Mouse (Mus musculus): ENCODE measurements around the gene Dlg4. TPM values are rescaled to one million over a fixed set of nuclear protein-coding genes. Genes with fewer than 3 reads are reported as not detected.

Gene Dlg4
- polyA plus RNA-seq, 1 experiment from 2014 or later = 24.9 TPM

MicroRNAs within 50 kb of the gene (microRNA counts, 519-probe panel; counts per million panel counts)
- microRNA mmu-miR-324-3p (not detected), microRNA mmu-miR-324-5p (3,781 counts per million, percentile 40 among the panel's probes with 10 or more counts)

Small RNAs within 50 kb of the gene (microRNA-seq; reads per million reads assigned to microRNA genes)
- gene Gm44349 = not detected
- gene Mir324 = 4,920 reads per million, percentile 89 among the genes with 10 or more reads in this experiment

Other genes starting within 250 kb of the Dlg4 start
- gene Chrnb1, start 221.0 kb upstream of the Dlg4 start, polyA plus RNA-seq (2016; fragmentation: Nextera tagmentation; extraction: Ambion mirVana) = 1.2 and 1.8 TPM in 2 replicates
- gene Fgf11, start 215.1 kb upstream of the Dlg4 start, polyA plus RNA-seq (2016; fragmentation: Nextera tagmentation; extraction: Ambion mirVana) = 2.6 and 3.2 TPM in 2 replicates
- 0.76 and 1.3 TPM in 2 replicates for gene Tmem102, start 211.3 kb upstream of the Dlg4 start, polyA plus RNA-seq (2016; fragmentation: Nextera tagmentation; extraction: Ambion mirVana)
- gene Gm39566, start 201.6 kb upstream of the Dlg4 start, polyA plus RNA-seq (2016; fragmentation: Nextera tagmentation; extraction: Ambion mirVana) = not detected in 2 replicates
- not detected in 2 replicates for gene Spem2, start 198.5 kb upstream of the Dlg4 start, polyA plus RNA-seq (2016; fragmentation: Nextera tagmentation; extraction: Ambion mirVana)
- 0.24 and 0.26 TPM in 2 replicates for gene Spem1, start 194.8 kb upstream of the Dlg4 start, polyA plus RNA-seq (2016; fragmentation: Nextera tagmentation; extraction: Ambion mirVana)
- 13.3 and 14.0 TPM in 2 replicates for gene Nlgn2, start 179.2 kb upstream of the Dlg4 start, polyA plus RNA-seq (2016; fragmentation: Nextera tagmentation; extraction: Ambion mirVana)
- 285 and 294 TPM in 2 replicates for gene Tmem256, start 178.4 kb upstream of the Dlg4 start, polyA plus RNA-seq (2016; fragmentation: Nextera tagmentation; extraction: Ambion mirVana)
- 55.1 and 56.3 TPM in 2 replicates for gene Plscr3, start 170.6 kb upstream of the Dlg4 start, polyA plus RNA-seq (2016; fragmentation: Nextera tagmentation; extraction: Ambion mirVana)
- 0.14 and 0.60 TPM in 2 replicates for gene Tnk1, start 158.2 kb upstream of the Dlg4 start, polyA plus RNA-seq (2016; fragmentation: Nextera tagmentation; extraction: Ambion mirVana)
- not detected in 2 replicates for gene Tmem95, start 138.9 kb upstream of the Dlg4 start, polyA plus RNA-seq (2016; fragmentation: Nextera tagmentation; extraction: Ambion mirVana)
- gene Kctd11, start 135.5 kb upstream of the Dlg4 start, polyA plus RNA-seq (2016; fragmentation: Nextera tagmentation; extraction: Ambion mirVana) = 1.7 and 2.5 TPM in 2 replicates
- 0.47 and 0.83 TPM in 2 replicates for gene Acap1, start 121.4 kb upstream of the Dlg4 start, polyA plus RNA-seq (2016; fragmentation: Nextera tagmentation; extraction: Ambion mirVana)
- gene 2810408A11Rik, start 116.0 kb upstream of the Dlg4 start, polyA plus RNA-seq (2016; fragmentation: Nextera tagmentation; extraction: Ambion mirVana) = 22.4 TPM in 2 replicates
- gene Neurl4, start 115.9 kb upstream of the Dlg4 start, polyA plus RNA-seq (2016; fragmentation: Nextera tagmentation; extraction: Ambion mirVana) = 18.9 and 19.3 TPM in 2 replicates
- 95.8 and 99.1 TPM in 2 replicates for gene Gps2, start 103.1 kb upstream of the Dlg4 start, polyA plus RNA-seq (2016; fragmentation: Nextera tagmentation; extraction: Ambion mirVana)
- 1,678 TPM in 2 replicates for gene Eif5a, start 95.0 kb upstream of the Dlg4 start, polyA plus RNA-seq (2016; fragmentation: Nextera tagmentation; extraction: Ambion mirVana)
- 7.4 and 8.9 TPM in 2 replicates for gene Ybx2, start 81.1 kb upstream of the Dlg4 start, polyA plus RNA-seq (2016; fragmentation: Nextera tagmentation; extraction: Ambion mirVana)
- gene Slc2a4, start 68.8 kb upstream of the Dlg4 start, polyA plus RNA-seq (2016; fragmentation: Nextera tagmentation; extraction: Ambion mirVana) = 13.3 and 15.3 TPM in 2 replicates
- 5.7 and 7.0 TPM in 2 replicates for gene Cldn7, start 52.2 kb upstream of the Dlg4 start, polyA plus RNA-seq (2016; fragmentation: Nextera tagmentation; extraction: Ambion mirVana)
- 19.9 and 20.7 TPM in 2 replicates for gene Ctdnep1, start 35.8 kb upstream of the Dlg4 start, polyA plus RNA-seq (2016; fragmentation: Nextera tagmentation; extraction: Ambion mirVana)
- gene Elp5, start 34.4 kb upstream of the Dlg4 start, polyA plus RNA-seq (2016; fragmentation: Nextera tagmentation; extraction: Ambion mirVana) = 129 and 141 TPM in 2 replicates
- gene Gabarap, start 25.8 kb upstream of the Dlg4 start, polyA plus RNA-seq (2016; fragmentation: Nextera tagmentation; extraction: Ambion mirVana) = 527 and 539 TPM in 2 replicates
- gene Phf23, start 21.2 kb upstream of the Dlg4 start, polyA plus RNA-seq (2016; fragmentation: Nextera tagmentation; extraction: Ambion mirVana) = 91.3 and 99.1 TPM in 2 replicates
- gene Dvl2, start 16.3 kb upstream of the Dlg4 start, polyA plus RNA-seq (2016; fragmentation: Nextera tagmentation; extraction: Ambion mirVana) = 45.2 and 46.6 TPM in 2 replicates
- gene Acadvl, start 1.5 kb upstream of the Dlg4 start, polyA plus RNA-seq (2016; fragmentation: Nextera tagmentation; extraction: Ambion mirVana) = 43.5 and 48.4 TPM in 2 replicates
- 0.63 and 0.75 TPM in 2 replicates for gene Asgr1, start 37.1 kb downstream of the Dlg4 start, polyA plus RNA-seq (2016; fragmentation: Nextera tagmentation; extraction: Ambion mirVana)
- gene Asgr2, start 75.7 kb downstream of the Dlg4 start, polyA plus RNA-seq (2016; fragmentation: Nextera tagmentation; extraction: Ambion mirVana) = not detected in 2 replicates
- not detected in 2 replicates for gene Mgl2, start 113.4 kb downstream of the Dlg4 start, polyA plus RNA-seq (2016; fragmentation: Nextera tagmentation; extraction: Ambion mirVana)
- 0.17 and 0.33 TPM in 2 replicates for gene Clec10a, start 139.3 kb downstream of the Dlg4 start, polyA plus RNA-seq (2016; fragmentation: Nextera tagmentation; extraction: Ambion mirVana)
- gene Slc16a11, start 195.8 kb downstream of the Dlg4 start, polyA plus RNA-seq (2016; fragmentation: Nextera tagmentation; extraction: Ambion mirVana) = 1.5 and 2.5 TPM in 2 replicates
- gene Slc16a13, start 204.1 kb downstream of the Dlg4 start, polyA plus RNA-seq (2016; fragmentation: Nextera tagmentation; extraction: Ambion mirVana) = 14.3 and 14.4 TPM in 2 replicates
- 5.7 and 5.9 TPM in 2 replicates for gene Bcl6b, start 212.9 kb downstream of the Dlg4 start, polyA plus RNA-seq (2016; fragmentation: Nextera tagmentation; extraction: Ambion mirVana)
- gene 0610010K14Rik, start 221.0 kb downstream of the Dlg4 start, polyA plus RNA-seq (2016; fragmentation: Nextera tagmentation; extraction: Ambion mirVana) = 203 and 215 TPM in 2 replicates
- gene Gm21988, start 222.9 kb downstream of the Dlg4 start, polyA plus RNA-seq (2016; fragmentation: Nextera tagmentation; extraction: Ambion mirVana) = 9.4 and 11.2 TPM in 2 replicates
- 151 and 152 TPM in 2 replicates for gene Rnasek, start 222.9 kb downstream of the Dlg4 start, polyA plus RNA-seq (2016; fragmentation: Nextera tagmentation; extraction: Ambion mirVana)
- 1.3 and 1.6 TPM in 2 replicates for gene Alox12, start 238.4 kb downstream of the Dlg4 start, polyA plus RNA-seq (2016; fragmentation: Nextera tagmentation; extraction: Ambion mirVana)